Mouse (Mus musculus): Measurements from ENCODE around the gene Ecsit. TPM values are rescaled to one million over a fixed set of nuclear protein-coding genes. Genes with fewer than 3 reads are reported as not detected.

Gene Ecsit
- polyA plus RNA-seq, 1 experiment: 95.3 TPM

GRCm38 (mm10) chr9:22069881-22070553, 15.2 kb downstream of the Ecsit start:
- H3K4me3 ChIP-seq (ENCODE audit: insufficient read depth, low read depth, low read length): peak overlapping the region; percentile 53
- 0 out of 2 replicates have a peak, but pooled peaks cover 2% of the 10 kb centered on the region for H3K4me1 ChIP-seq (ENCODE audit: control insufficient read depth, insufficient read depth, insufficient read length, low read length)
- no peak overlapping the region for H3K27ac ChIP-seq (replicated peaks; ENCODE audit: low read depth, low read length)

- Histone ChIP-seq H3K4me3 (ENCODE audit: insufficient read depth, low read depth, low read length) (no peak overlapping the region), H3K4me1 (ENCODE audit: control insufficient read depth, insufficient read depth, insufficient read length, low read length) (0 out of 2 replicates have a peak, but pooled peaks cover 1% of the 10 kb centered on the region), H3K27ac (replicated peaks; ENCODE audit: low read depth, low read length) (no peak overlapping the region)
These were observed 18.0 kb downstream of the Ecsit start for GRCm38 (mm10) chr9:22067195-22067594.

- H3K4me3 ChIP-seq (ENCODE audit: insufficient read depth, low read depth, low read length): no peak overlapping the region
- no peak overlapping the region for H3K27ac ChIP-seq (replicated peaks; ENCODE audit: low read depth, low read length)
- no peaks in the 10 kb centered on the region for H3K4me1 ChIP-seq (ENCODE audit: control insufficient read depth, insufficient read depth, insufficient read length, low read length)
These were observed 18.8 kb downstream of the Ecsit start for GRCm38 (mm10) chr9:22066433-22066832.

- Histone ChIP-seq H3K27ac (replicated peaks; ENCODE audit: low read depth, low read length) (no peak overlapping the region), H3K4me1 (ENCODE audit: control insufficient read depth, insufficient read depth, insufficient read length, low read length) (no peaks in the 10 kb centered on the region), H3K4me3 (ENCODE audit: insufficient read depth, low read depth, low read length) (no peak overlapping the region)
These were observed 19.6 kb downstream of the Ecsit start for GRCm38 (mm10) chr9:22065642-22066041.

- Histone ChIP-seq H3K27ac (replicated peaks; ENCODE audit: low read depth, low read length) (no peak overlapping the region), H3K4me1 (ENCODE audit: control insufficient read depth, insufficient read depth, insufficient read length, low read length) (no peaks in the 10 kb centered on the region)
These were observed 20.9 kb downstream of the Ecsit start for GRCm38 (mm10) chr9:22064341-22064740.

GRCm38 (mm10) chr9:22061339-22061738, 23.9 kb downstream of the Ecsit start:
- no peak overlapping the region for H3K4me3 ChIP-seq (ENCODE audit: insufficient read depth, low read depth, low read length)
- H3K4me1 ChIP-seq (ENCODE audit: control insufficient read depth, insufficient read depth, insufficient read length, low read length): no peaks in the 10 kb centered on the region

More at GRCm38 (mm10) chr9:22064341-22064740, 20.9 kb downstream of the Ecsit start:
- H3K4me3 ChIP-seq (ENCODE audit: insufficient read depth, low read depth, low read length): no peak overlapping the region

GRCm38 (mm10) chr9:22058011-22058424, 27.2 kb downstream of the Ecsit start:
- Histone ChIP-seq H3K4me3 (ENCODE audit: insufficient read depth, low read depth, low read length) (no peak overlapping the region), H3K27ac (replicated peaks; ENCODE audit: low read depth, low read length) (no peak overlapping the region), H3K4me1 (ENCODE audit: control insufficient read depth, insufficient read depth, insufficient read length, low read length) (peaks cover 4% of the 10 kb centered on the region; the same call in 1 of the 2 replicates)

More at GRCm38 (mm10) chr9:22061339-22061738, 23.9 kb downstream of the Ecsit start:
- no peak overlapping the region for H3K27ac ChIP-seq (replicated peaks; ENCODE audit: low read depth, low read length)

- Histone ChIP-seq H3K4me3 (ENCODE audit: insufficient read depth, low read depth, low read length) (no peak overlapping the region), H3K27ac (replicated peaks; ENCODE audit: low read depth, low read length) (no peak overlapping the region), H3K4me1 (ENCODE audit: control insufficient read depth, insufficient read depth, insufficient read length, low read length) (peaks cover 4% of the 10 kb centered on the region; the same call in 1 of the 2 replicates)
These were observed 28.2 kb downstream of the Ecsit start for GRCm38 (mm10) chr9:22057031-22057517.

- Histone ChIP-seq H3K4me3 (ENCODE audit: insufficient read depth, low read depth, low read length) (no peak overlapping the region), H3K4me1 (ENCODE audit: control insufficient read depth, insufficient read depth, insufficient read length, low read length) (peaks cover 4% of the 10 kb centered on the region; the same call in 1 of the 2 replicates), H3K27ac (replicated peaks; ENCODE audit: low read depth, low read length) (no peak overlapping the region)
These were observed 28.8 kb downstream of the Ecsit start for GRCm38 (mm10) chr9:22056303-22056910.

GRCm38 (mm10) chr9:22055713-22056112, 29.5 kb downstream of the Ecsit start:
- H3K27ac ChIP-seq (replicated peaks; ENCODE audit: low read depth, low read length): no peak overlapping the region

GRCm38 (mm10) chr9:22054411-22055076, 30.7 kb downstream of the Ecsit start:
- Histone ChIP-seq H3K4me3 (ENCODE audit: insufficient read depth, low read depth, low read length) (peak overlapping the region; percentile 38), H3K27ac (replicated peaks; ENCODE audit: low read depth, low read length) (no peak overlapping the region)

More at GRCm38 (mm10) chr9:22055713-22056112, 29.5 kb downstream of the Ecsit start:
- H3K4me3 ChIP-seq (ENCODE audit: insufficient read depth, low read depth, low read length): no peak overlapping the region
- H3K4me1 ChIP-seq (ENCODE audit: control insufficient read depth, insufficient read depth, insufficient read length, low read length): peaks cover 4% of the 10 kb centered on the region; the same call in 1 of the 2 replicates

GRCm38 (mm10) chr9:22053657-22054056, 31.6 kb downstream of the Ecsit start:
- Histone ChIP-seq H3K27ac (replicated peaks; ENCODE audit: low read depth, low read length) (no peak overlapping the region), H3K4me3 (ENCODE audit: insufficient read depth, low read depth, low read length) (no peak overlapping the region), H3K4me1 (ENCODE audit: control insufficient read depth, insufficient read depth, insufficient read length, low read length) (peaks cover 4% of the 10 kb centered on the region; the same call in 1 of the 2 replicates)

More at GRCm38 (mm10) chr9:22054411-22055076, 30.7 kb downstream of the Ecsit start:
- H3K4me1 ChIP-seq (ENCODE audit: control insufficient read depth, insufficient read depth, insufficient read length, low read length): peaks cover 4% of the 10 kb centered on the region; the same call in 1 of the 2 replicates

- H3K27ac ChIP-seq (replicated peaks; ENCODE audit: low read depth, low read length): no peak within 1 kb of the TSS
- peaks cover 4% of the 10 kb centered on the region; the same call in 1 of the 2 replicates for H3K4me1 ChIP-seq (ENCODE audit: control insufficient read depth, insufficient read depth, insufficient read length, low read length)
- H3K4me3 ChIP-seq (ENCODE audit: insufficient read depth, low read depth, low read length): peak within 1 kb of the TSS; percentile 42
These were observed 33.3 kb downstream of the Ecsit start, which contains the start of gene Elavl3 for GRCm38 (mm10) chr9:22051958-22052254. Elavl3 (minus strand) TSS chr9:22052023.

- Histone ChIP-seq H3K4me1 (ENCODE audit: control insufficient read depth, insufficient read depth, insufficient read length, low read length) (peaks cover 4% of the 10 kb centered on the region; the same call in 1 of the 2 replicates), H3K4me3 (ENCODE audit: insufficient read depth, low read depth, low read length) (peak overlapping the region; percentile 42), H3K27ac (replicated peaks; ENCODE audit: low read depth, low read length) (no peak overlapping the region)
These were observed 33.9 kb downstream of the Ecsit start for GRCm38 (mm10) chr9:22051161-22051957.

Data from brown adipose tissue, adult 24 weeks (tissue).